Mouse (Mus musculus) gonadal fat pad, adult 2 months (tissue): ENCODE data around the gene Sox10. TPM values are rescaled to one million over a fixed set of nuclear protein-coding genes. Genes with fewer than 3 reads are reported as not detected.

ENCODE experiments used
- DNase-seq: peaks from one replicate; pipeline ENCODE4 v3.0.0-alpha.2; 2012; ENCODE audit warnings: low read depth
- polyA plus RNA-seq: library from polyadenylated mRNA; depleted of rRNA; stranded (reverse); fragments of >200 nt; gene quantifications from 2 replicates; pipeline ENCODE4 v1.2.3, GENCODE M21; 2012; rRNA removed

The Sox10 gene
- polyA plus RNA-seq, 1 experiment = 0.85 TPM

GRCm38 (mm10) chr15:79123751-79124150 lies 41.3 kb downstream of the Sox10 start:
- DNase-seq = no peak

- DNase-seq = no peak
These were observed 42.5 kb downstream of the Sox10 start for GRCm38 (mm10) chr15:79122546-79122945.

- DNase-seq = no peak
These were observed 42.9 kb downstream of the Sox10 start for GRCm38 (mm10) chr15:79122119-79122518.

- no peak for DNase-seq
These were observed 45.5 kb downstream of the Sox10 start for GRCm38 (mm10) chr15:79119491-79119890.

- no peak for DNase-seq
These were observed 49.8 kb downstream of the Sox10 start for GRCm38 (mm10) chr15:79115276-79115675.

GRCm38 (mm10) chr15:79111774-79112173 lies 53.3 kb downstream of the Sox10 start:
- DNase-seq = no peak

- no peak for DNase-seq
These were observed 54.5 kb downstream of the Sox10 start for GRCm38 (mm10) chr15:79110528-79110927.

GRCm38 (mm10) chr15:79110031-79110430 lies 55.0 kb downstream of the Sox10 start:
- no peak for DNase-seq

- no peak for DNase-seq
These were observed 55.6 kb downstream of the Sox10 start for GRCm38 (mm10) chr15:79109321-79109934.

GRCm38 (mm10) chr15:79108421-79109320 lies 56.4 kb downstream of the Sox10 start, which contains the start of gene Micall1:
Gene Micall1, plus strand, starts transcription at chr15:79108898.
- no peak for DNase-seq

GRCm38 (mm10) chr15:79107966-79108365 lies 57.1 kb downstream of the Sox10 start:
- DNase-seq = no peak

- no peak for DNase-seq
These were observed 59.2 kb downstream of the Sox10 start for GRCm38 (mm10) chr15:79105804-79106203.

Other genes starting within 250 kb of the Sox10 start
- 1,886 and 3,971 TPM in 2 replicates for gene Lgals1, start 238.5 kb downstream of the Sox10 start, polyA plus RNA-seq
- gene Nol12, start 230.3 kb downstream of the Sox10 start, polyA plus RNA-seq = 28.1 and 30.2 TPM in 2 replicates
- 57.0 and 69.1 TPM in 2 replicates for gene Triobp, start 217.5 kb downstream of the Sox10 start, polyA plus RNA-seq
- 71.6 and 91.7 TPM in 2 replicates for gene H1f0, start 136.8 kb downstream of the Sox10 start, polyA plus RNA-seq
- 1.7 and 2.9 TPM in 2 replicates for gene Galr3, start 123.4 kb downstream of the Sox10 start, polyA plus RNA-seq
- 58.2 and 59.8 TPM in 2 replicates for gene Ankrd54, start 102.3 kb downstream of the Sox10 start, polyA plus RNA-seq
- gene Eif3l, start 90.1 kb downstream of the Sox10 start, polyA plus RNA-seq = 176 and 195 TPM in 2 replicates
- gene Micall1, start 56.3 kb downstream of the Sox10 start, polyA plus RNA-seq = 25.2 and 28.3 TPM in 2 replicates
- gene Polr2f, start 24.2 kb downstream of the Sox10 start, polyA plus RNA-seq = 41.4 and 56.3 TPM in 2 replicates
- gene 1700088E04Rik, start 24.0 kb downstream of the Sox10 start, polyA plus RNA-seq = 15.7 and 15.8 TPM in 2 replicates
- gene Pick1, start 63.9 kb upstream of the Sox10 start, polyA plus RNA-seq = 33.0 and 33.9 TPM in 2 replicates
- gene Gm49486, start 64.2 kb upstream of the Sox10 start, polyA plus RNA-seq = 0.11 and 0.46 TPM in 2 replicates
- gene Slc16a8, start 89.5 kb upstream of the Sox10 start, polyA plus RNA-seq = 0.06 and 0.26 TPM in 2 replicates
- 1.3 and 1.9 TPM in 2 replicates for gene Baiap2l2, start 120.3 kb upstream of the Sox10 start, polyA plus RNA-seq
- gene Pla2g6, start 163.2 kb upstream of the Sox10 start, polyA plus RNA-seq = 40.8 and 44.8 TPM in 2 replicates
- 3.1 and 3.7 TPM in 2 replicates for gene Maff, start 181.4 kb upstream of the Sox10 start, polyA plus RNA-seq
- 76.1 and 82.9 TPM in 2 replicates for gene Tmem184b, start 238.3 kb upstream of the Sox10 start, polyA plus RNA-seq